Mouse (Mus musculus) heart, postnatal 36 days (tissue): ENCODE measurements around the gene Pard3. TPM values are rescaled to one million over a fixed set of nuclear protein-coding genes. Genes with fewer than 3 reads are reported as not detected.
"Not testable (repeated sequence)": the region's sequence is repeated elsewhere in the genome, so short reads cannot be mapped to it uniquely, and the experiment has no call there.

Experiments used
- DNase-seq, 2 experiments: peaks; one replicate each; pipeline ENCODE4 v3.0.0; 2021 to 2022
- intact Hi-C: fragments of 180-260 bp; cut with DNase I; formaldehyde crosslinking; loops from one replicate; pipeline ENCODE4 v1.15.1; 2025
- total RNA-seq, 2 experiments: library from RNA; stranded (reverse); gene quantifications; 2 replicates each; pipeline ENCODE4 v1.2.3; 2021

Gene Pard3
- total RNA-seq, 2 experiments from 2014 or later = 30.9 to 33.5 TPM

DNA sequence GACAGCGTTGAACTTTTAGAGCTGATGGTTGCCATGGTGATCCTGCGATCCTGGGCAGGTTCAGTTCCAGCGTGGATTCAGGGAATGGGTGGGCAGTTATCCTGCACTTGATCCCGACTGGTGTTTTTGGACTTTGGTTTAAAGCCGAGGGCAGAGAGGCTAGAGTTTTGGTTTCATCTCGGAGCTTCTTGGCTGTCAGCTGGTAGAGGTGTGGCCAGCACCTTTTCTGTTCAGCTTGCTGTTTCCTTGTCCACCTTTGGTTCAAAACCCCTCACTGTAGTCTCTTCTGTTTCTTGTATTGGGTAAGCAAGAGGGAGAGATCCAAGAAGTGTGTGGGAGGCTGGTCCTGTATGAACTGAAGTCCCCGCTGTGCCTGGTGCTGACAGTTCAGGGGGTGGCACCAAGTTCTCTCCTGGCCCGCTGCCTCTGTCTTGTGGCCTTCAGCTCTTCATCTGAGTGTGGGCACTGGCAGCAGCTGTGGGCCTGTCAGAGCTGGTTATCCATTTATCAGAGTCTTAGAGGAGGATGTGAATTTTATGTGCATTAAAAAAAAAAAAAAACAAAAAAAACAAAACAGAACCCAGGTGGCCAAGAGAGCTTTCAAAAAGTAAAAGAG is 65.2 kb downstream of the Pard3 start:
- intact Hi-C loops = no loop called here
- DNase-seq = peak in 1 of 2 experiments; percentile 20

DNA sequence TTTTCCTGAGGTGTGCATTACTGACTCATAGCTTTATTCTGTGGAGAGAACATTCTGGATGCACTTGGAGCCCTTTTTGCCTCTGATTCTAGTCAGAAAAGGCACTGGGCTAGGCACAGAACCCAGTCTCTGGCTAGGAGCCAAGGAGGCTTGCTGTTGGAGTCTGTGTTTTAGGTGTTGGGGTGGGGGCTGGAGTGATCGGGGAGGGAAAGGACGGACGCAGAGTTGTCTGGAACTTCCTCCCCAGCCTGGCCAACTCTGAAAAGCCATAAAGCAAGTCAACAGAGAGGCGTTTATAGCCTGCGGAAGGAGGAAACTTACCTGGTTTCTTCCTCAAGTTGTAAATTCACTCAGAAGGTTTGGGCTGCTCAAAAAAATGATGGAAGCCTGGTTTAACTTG is 70.6 kb downstream of the Pard3 start:
- intact Hi-C loops = no loop called here

DNA sequence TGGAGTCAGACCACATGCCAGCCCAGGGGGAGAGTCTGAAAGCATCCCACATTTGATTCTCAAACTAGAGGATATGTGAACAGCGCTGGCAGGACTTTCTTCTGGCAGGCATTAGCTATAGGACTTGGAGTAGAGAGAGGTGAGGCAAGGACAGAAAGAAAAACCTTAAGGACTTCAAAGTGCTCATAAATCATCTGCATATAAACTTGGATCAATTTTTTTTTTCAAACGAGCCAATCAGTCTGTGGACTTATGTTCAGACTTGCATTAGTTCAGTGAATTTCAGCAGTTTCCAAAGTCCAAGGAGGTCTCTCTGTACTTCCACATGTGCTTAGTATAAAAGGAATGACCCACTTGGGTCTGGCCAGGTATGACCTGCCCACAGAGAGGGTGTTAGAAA is 72.5 kb downstream of the Pard3 start:
- intact Hi-C loops = no loop called here
- no peak for DNase-seq

More for the DNA sequence above, 70.6 kb downstream of the Pard3 start:
- no peak for DNase-seq

DNA sequence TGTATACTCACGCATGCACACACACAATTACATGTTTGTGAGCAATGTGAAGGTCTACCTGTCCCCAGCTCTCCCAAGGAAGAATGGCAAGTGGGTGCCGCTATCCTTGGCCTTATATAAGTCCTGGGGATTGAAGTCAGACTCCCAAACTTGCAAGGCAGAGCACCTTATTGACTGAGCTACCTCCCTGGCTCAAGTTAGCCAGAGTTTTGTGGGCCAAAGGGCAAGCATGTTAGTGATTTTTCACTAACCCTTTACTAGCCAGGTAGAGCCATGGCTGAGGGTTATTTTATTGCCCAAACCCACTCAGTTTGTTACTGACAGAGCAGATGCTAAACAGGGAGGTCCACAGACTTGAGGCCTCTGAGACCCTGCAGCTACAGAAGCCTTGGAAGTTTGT is 73.1 kb downstream of the Pard3 start:
- no peak for DNase-seq
- intact Hi-C loops = no loop called here

DNA sequence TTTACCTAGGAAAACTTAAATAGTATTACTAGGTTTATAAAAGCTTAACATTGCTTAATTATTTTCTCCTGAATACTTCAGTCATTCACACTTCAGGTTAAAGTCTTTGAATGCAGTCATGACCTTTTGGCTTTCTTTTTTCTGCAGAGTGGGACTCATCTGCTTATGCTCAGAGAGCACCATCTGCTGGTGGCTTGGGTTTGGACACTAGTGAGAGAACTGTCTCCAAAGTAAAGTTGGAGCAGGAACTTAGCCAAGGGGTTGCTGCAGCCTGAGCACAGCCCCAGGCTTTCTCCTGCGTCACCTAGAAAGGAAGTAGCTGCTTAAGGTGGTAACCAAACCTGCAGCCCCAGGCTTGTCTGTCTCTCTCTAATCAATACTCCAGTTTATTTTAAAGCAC is 75.5 kb downstream of the Pard3 start:
- peak; percentile 74 to 82 for DNase-seq
- intact Hi-C loops = loop anchor here (1.0 to 2.0 kb wide), 3 partner anchors 39 to 153 kb away; no protein-coding TSS in a partner anchor

DNA sequence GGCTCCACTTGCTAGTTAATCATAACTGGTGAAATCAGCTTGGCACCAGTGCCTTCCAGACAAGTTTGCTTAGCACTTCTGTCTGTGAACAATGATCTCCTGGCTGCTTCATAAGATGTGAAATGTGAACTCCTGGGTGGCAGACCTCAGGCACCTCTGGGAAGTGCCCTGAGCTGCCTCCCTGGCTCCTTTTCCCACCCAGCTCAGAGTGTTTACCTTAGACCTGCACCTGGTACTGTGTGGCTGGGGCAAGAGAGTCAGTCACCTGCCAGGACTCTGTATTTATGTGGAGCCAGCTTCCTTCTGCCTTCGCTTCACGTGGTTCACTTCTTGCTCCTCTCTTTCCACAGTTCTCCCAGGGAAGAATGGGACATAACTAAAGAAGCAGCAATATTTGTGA is 77.3 kb downstream of the Pard3 start:
- intact Hi-C loops = no loop called here
- DNase-seq = no peak

DNA sequence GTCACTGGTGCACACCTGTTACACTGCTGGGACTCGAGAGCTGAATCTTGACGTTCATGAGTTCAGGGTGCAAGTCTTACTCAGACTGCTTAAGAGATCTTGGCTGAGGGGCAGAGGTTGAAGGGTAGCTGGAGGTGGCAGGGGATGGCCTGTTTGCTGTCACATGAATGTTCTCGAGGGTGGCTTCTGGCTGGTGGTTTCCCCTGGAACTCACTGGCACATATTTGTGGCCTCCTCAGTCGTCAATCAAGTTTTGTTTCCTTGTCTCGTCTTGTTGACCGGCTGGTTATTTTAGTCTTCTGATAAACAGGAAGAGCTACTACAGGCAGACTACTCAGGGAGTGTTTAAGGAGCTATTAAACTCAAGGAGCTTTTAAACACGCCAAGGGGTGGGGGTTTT is 79.9 kb downstream of the Pard3 start:
- DNase-seq = no peak
- intact Hi-C loops = no loop called here

DNA sequence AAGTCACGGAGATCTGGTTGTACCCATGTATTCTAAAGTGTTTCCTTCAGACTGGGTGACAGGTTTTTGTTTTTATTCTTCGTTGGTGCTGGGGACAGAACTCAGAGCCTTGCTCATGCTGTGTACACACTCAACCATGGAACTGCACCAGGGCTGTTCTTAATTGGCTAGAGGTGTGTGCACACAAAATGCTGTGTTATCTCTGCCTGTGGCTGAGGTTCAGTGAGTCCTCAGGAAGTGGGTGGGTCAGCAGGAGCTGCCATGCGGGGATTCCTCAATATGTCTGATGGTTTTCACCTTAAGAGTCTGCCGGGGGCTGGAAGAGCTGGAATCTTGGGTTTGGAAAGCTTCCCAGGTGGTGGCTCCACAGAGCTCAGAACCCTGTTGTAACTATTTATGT is 80.9 kb downstream of the Pard3 start:
- intact Hi-C loops = no loop called here
- no peak for DNase-seq

DNA sequence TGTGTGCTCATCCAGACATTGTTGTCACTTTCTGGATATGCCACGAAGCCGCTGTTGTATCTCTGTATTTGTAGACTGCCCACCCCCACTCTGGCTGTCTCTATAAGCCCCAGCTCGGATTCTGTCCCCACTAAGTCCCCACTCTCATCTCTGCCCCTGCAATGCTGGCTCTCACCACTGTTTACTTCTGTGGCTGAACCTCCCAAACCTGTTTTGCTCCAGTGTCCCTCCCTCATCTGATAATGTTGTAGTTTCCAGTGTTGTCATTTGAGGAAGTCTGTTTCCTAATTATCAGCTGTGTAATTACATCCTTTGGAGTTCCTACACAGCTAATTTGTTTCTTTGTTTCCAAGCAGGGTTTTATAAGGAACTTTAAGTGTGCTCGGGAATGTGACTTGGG is 81.4 kb downstream of the Pard3 start:
- intact Hi-C loops = no loop called here

DNA sequence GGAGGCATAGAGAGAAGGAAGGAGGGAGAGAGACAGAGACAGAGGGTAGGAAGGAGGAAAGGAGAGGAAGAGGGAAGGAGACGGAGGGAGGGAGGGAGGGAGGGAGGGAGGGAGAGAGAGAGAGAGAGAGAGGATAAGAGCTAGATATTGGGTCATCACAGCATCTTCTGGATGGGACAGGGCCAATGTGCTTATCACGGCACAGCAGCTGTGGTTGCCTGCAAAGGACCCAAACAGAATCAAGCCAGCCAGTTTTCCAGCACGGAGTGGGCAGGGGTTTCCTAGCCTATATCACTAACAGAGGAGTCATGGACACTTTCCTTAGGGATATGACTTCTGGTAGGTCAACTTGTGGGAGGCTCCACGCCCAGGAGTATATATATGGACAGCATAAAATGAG is 82.4 kb downstream of the Pard3 start:
- intact Hi-C loops = no loop called here
- peak in 1 of 2 experiments; percentile 24 for DNase-seq

More for the DNA sequence above, 81.4 kb downstream of the Pard3 start:
- DNase-seq = no peak

DNA sequence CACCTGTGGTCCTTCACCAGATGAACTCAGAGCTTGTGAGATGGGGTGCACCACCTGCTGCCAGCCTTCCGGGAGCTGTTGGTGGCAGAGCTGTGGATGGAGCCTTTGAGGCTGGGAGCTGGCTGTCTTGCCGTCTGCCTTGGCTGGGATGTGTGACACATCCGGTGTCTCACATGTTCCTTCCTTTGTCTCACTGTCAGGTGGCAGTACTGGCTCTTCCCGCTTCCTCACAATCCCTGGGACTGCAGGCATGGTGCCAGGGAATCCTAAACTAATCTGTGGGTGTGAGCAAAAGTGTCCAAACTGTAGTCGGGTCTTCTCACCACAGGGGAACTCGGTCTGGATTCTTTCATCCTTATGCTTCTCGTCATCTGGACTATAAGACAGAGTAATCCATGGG is 85.1 kb downstream of the Pard3 start:
- intact Hi-C loops = no loop called here

DNA sequence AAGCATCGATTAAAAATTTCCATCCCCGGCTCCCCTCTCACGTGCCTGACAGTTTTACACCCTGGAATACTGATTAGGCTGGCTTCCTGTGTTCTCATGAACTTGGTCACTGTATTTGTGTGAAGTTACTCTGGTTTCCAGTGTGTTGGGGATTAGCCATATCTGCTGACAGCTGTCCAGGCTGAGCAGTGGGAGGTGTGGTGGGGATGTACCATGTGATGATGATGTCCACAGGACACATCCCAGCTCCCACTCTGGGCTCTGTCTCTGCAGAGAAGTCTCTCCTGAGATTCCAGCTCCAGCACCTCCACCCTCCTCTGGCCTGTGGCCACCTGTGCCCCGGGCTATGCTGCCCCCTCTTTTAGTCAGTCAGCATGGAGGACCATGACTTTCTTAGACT is 87.0 kb downstream of the Pard3 start:
- DNase-seq = no peak
- intact Hi-C loops = no loop called here

More for the DNA sequence above, 85.1 kb downstream of the Pard3 start:
- DNase-seq = no peak

DNA sequence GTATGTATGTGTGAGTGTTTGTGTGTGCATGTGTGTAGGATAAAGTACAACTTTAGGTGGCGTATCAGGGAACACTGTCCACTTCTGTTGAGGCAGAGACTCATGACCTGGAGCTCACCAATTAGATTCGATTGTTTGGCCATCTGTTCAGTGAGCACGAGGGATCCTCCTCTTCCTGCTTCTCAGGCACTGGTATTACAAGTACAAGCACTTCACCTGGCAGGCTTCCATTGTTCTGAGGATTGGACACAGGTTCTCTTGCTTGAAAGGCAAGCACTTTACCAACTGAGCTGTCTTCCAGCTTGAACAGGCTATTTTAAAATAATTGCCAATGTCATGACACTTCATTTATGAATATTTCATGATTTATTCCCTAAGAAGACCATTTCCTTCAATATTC is 88.0 kb downstream of the Pard3 start:
- intact Hi-C loops = no loop called here
- DNase-seq = no peak

DNA sequence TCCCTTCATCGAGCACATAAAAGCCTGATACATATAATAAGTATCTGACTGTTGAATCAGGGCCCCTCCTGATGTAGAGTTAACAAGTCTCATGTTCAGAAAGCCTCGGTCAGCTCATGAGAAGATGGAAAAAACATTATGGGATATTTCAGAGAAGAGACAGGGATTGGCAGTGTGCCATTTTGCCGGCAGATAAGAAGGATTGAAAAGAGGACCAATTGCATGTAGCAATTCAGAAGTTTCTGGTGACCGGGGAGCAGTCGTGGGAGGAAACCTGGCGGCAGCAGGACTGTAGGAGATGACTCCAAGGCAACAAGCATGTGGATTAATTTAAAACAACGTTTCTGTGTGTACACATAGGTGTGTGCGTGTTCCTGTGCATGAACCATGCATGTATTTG is 93.4 kb downstream of the Pard3 start:
- peak; percentile 34 to 38 for DNase-seq
- intact Hi-C loops = no loop called here

DNA sequence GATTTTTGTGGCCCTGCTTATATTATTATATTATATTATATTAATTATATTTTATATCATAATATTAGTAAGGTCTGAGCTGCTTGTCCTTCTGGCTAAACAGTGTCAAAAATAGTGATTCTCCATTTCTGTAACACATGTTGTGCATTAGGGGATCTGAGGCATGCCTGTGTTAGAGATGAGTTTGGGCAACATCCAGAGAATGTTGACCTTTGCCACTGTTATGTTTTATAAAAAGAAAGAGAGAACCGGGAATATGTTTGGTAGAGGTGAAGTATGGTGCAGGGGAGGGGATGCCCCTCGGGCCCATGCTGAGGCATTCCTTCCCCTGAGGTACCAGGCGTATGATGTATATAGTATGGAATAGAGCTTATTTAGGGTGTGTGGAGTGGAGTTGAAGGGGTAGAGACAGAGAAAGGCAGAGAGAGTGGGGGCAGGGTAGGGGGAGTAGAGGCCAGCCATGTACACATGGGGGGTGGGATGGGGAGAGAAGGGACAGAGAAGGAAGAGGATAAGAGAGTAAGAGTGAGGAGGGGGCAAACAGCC is 95.8 kb downstream of the Pard3 start:
- DNase-seq = no peak
- intact Hi-C loops = no loop called here

DNA sequence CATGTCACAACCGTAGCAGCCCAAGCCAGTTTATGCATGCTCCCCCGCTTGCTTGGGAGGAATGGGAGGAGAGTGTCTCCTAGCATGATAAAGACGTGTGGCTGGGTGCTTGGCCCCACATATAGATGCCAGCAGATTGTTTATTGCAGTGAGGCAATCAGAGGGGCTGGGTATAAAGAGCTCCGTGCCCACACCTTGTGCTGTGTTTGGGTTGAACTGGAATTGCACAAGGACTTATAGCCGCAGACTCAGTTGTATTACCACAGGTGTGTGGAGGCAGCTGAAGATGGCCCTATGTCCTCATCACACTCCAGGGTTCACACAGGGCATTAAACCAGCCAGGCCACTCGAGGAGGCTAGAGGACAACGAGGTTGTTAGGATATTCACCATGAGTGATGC is 98.2 kb downstream of the Pard3 start:
- DNase-seq = no peak
- intact Hi-C loops = loop anchor here (10.0 kb wide), 1 partner anchor 677 kb away; no protein-coding TSS in a partner anchor

DNA sequence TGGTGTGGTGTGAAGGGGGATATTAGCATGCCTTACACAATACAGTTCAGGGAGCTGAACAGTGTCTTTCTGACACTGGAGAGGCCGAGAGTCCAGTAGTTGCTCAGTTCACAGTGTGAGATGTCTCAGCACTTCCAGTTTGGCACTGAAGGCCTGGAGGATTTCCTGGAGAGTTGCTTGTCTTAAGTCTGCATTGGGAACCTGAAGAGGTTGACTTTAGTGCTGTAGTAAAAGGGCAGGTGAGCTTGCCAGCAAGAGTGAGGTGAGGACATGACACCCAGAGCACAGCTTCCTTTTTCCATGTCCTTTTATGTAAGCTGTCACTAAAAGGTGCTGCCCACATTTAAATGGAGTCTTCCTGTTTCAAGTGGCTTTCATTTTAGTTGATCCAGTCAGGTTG is 99.1 kb downstream of the Pard3 start:
- intact Hi-C loops = loop anchor here (10.0 kb wide), 1 partner anchor 678 kb away; no protein-coding TSS in a partner anchor
- DNase-seq = no peak

DNA sequence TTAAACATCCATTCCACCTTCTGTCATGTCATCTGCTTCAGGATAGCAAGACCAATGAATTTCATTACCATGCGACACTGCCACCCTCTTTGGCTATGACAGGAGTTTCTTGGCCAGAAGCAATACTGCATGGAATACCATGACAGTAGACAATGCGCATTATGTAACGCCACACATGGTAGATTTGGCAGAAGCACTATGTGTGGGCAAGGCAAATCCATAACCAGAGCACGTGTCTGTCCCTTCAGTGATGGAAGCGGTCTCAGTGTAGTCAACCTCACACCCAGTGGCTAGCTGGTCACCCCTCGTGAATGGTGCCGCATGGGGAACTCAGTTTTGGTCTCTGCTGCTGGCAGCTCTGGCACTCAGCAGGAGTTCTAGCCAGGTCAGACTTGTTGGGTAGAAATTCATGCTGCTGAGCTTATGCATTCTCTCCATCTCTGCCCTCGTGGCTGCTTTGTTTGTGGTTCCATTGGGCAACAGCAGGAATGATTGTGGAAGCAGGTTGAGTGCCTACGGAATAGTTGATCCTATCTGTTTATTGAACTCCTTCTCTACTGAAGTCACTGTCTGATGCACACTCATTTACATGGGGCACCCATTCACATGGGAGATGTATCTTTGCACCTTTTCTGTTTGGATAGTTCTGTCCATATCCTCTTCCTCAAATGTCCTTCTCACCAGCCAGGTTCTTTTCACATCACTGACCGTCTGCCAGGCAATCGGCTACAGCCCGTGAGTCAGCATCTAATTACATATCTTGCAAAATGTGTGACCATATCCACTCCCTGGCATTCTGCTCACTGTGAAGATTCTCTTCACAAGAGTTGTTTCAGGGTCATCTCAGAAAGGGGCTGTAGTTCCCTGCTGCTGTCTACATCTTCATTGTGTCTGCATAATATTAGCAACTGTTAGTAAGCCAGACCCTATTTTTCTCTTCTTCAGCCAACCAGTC is 100.9 kb downstream of the Pard3 start:
- DNase-seq = no peak
- intact Hi-C loops = loop anchor here (10.0 kb wide), 1 partner anchor 680 kb away; no protein-coding TSS in a partner anchor

DNA sequence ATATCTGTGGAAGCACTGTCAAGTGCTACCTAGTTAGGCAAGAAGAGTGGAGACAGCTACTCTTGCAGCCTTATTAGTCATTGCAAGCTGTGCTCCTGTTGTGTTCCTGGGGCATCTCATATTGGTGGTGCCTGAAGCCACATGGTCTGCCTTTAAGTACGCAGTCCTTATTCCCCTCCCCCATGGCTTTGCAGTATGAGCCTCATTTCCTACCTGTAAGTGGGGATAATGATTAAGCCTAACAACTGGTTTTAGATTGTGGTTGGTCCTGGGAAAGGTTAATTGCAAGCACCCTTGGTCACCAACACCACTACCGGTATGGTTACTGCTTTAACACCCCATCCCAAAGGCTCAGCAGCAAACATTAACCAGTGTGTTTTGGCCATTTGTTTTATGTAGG is 104.8 kb downstream of the Pard3 start:
- DNase-seq = no peak
- intact Hi-C loops = loop anchor here (10.0 kb wide), 1 partner anchor 684 kb away; no protein-coding TSS in a partner anchor

DNA sequence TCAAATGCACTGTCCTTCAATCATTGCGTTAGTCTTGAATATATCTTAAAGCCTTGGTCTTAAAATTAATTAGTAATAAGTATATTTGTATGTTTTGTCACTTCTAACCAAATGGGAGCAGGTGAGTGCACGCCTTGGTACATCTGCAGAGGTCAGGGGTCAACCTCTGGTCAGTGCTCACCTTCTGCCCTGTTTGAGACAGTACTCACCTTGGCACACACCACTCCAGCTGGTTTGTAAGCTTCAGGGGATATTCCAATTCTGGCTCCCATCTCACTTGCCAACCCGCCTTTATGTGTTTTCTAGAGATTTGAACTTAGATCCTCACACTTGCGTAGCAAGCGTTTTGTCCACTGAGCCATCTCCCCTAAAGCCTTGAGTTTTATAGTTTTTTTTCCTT is 105.7 kb downstream of the Pard3 start:
- DNase-seq = no peak
- intact Hi-C loops = loop anchor here (10.0 kb wide), 1 partner anchor 685 kb away; no protein-coding TSS in a partner anchor

DNA sequence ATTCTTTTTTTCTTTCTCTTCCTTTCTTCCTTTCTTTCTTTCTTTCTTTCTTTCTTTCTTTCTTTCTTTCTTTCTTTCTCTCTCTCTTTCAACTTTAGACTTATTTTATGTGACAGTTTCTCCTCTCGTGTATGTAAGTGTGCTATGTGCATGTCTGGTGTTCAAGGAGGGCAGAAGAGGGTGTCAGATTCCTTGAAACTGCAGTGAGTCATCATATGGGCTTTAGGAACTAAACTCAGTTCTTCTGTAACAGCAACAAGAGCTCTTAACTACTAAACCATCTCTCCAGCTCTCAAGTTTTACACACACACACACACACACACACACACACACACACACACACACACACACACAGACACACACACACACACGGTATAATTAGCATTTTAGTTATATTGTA is 106.7 kb downstream of the Pard3 start:
- intact Hi-C loops, DNase-seq: not testable (repeated sequence)
